Mouse (Mus musculus) heart, adult 2 months (tissue): ENCODE measurements around the gene Naa25. TPM values are rescaled to one million over a fixed set of nuclear protein-coding genes. Genes with fewer than 3 reads are reported as not detected.
"Not testable (repeated sequence)": the region's sequence is repeated elsewhere in the genome, so short reads cannot be mapped to it uniquely, and the experiment has no call there.

Source experiments
- DNase-seq, 2 experiments: peaks; one replicate each; pipeline ENCODE4 v3.0.0; 2021
- H3K27ac ChIP-seq: fragments of 200-600 bp; 2 replicates; pipeline ENCODE4 v1.8.1; 2022
- H3K27me3 ChIP-seq: fragments of 200-500 bp; 2 replicates; pipeline ENCODE4 v1.6.1; 2012; ENCODE audit warnings: mild to moderate bottlenecking, low read length, inconsistent platforms, mixed read lengths; ENCODE audit not compliant: control insufficient read depth, insufficient read depth
- H3K36me3 ChIP-seq: fragments of 200-500 bp; 2 replicates; pipeline ENCODE4 v1.6.1; 2012; ENCODE audit warnings: low read length, inconsistent platforms; ENCODE audit not compliant: control insufficient read depth, insufficient read depth
- H3K4me1 ChIP-seq: fragments of 200-500 bp; 2 replicates; pipeline ENCODE4 v1.6.1; 2011; ENCODE audit warnings: low read length; ENCODE audit not compliant: control insufficient read depth, insufficient read depth
- H3K4me3 ChIP-seq: fragments of 200-600 bp; 2 replicates; pipeline ENCODE4 v1.8.1; 2022
- H3K79me2 ChIP-seq: fragments of 200-500 bp; replicated peaks from 2 replicates; pipeline ENCODE4 v1.6.1; 2012; ENCODE audit warnings: mild to moderate bottlenecking, inconsistent platforms, low read length, moderate library complexity, mixed read lengths; ENCODE audit not compliant: control insufficient read depth, insufficient read depth
- H3K9ac ChIP-seq: fragments of 200-500 bp; 2 replicates; pipeline ENCODE4 v1.6.1; 2012; ENCODE audit warnings: low read depth, mild to moderate bottlenecking, control low read depth, inconsistent platforms, low read length, mixed read lengths
- CTCF ChIP-seq: fragments of 200-600 bp; IDR thresholded peaks from 2 replicates; pipeline ENCODE4 v1.8.1; 2022; ENCODE audit warnings: antibody characterized with exemption, mild to moderate bottlenecking, moderate library complexity
- EP300 ChIP-seq: fragments of 200-500 bp; IDR thresholded peaks from 2 replicates; pipeline ENCODE4 v1.6.1; 2011; ENCODE audit warnings: low read depth, low read length, control low read depth; ENCODE audit not compliant: insufficient read depth
- POLR2A ChIP-seq: fragments of 200-500 bp; IDR thresholded peaks from 2 replicates; pipeline ENCODE4 v1.6.1; 2011; ENCODE audit warnings: mild to moderate bottlenecking, low read depth, low read length, control low read depth; ENCODE audit not compliant: insufficient read depth
- WGBS: fragments of 180-500 bp; shearing (Covaris S2); methylation state at CpG from one replicate; pipeline ENCODE4 v1.1.7; 2018; 5-methylcytosine and 5-hydroxymethylcytosine counted together
- intact Hi-C: fragments of 180-260 bp; cut with DNase I; formaldehyde crosslinking; loops from one replicate; pipeline ENCODE4 v1.15.1; 2025
- polyA plus RNA-seq: library from polyadenylated mRNA; depleted of rRNA; stranded (reverse); fragments of >200 nt; gene quantifications from 2 replicates; pipeline ENCODE4 v1.2.3, GENCODE M21; 2012
- total RNA-seq, 2 experiments: library from RNA; stranded (reverse); gene quantifications; 2 replicates each; pipeline ENCODE4 v1.2.3; 2021

Gene Naa25
- total and polyA plus RNA-seq, 3 experiments: 7.1 to 22.5 (median 21.3) TPM

- H3K36me3 ChIP-seq: no peaks in the 10 kb centered on the region
These were observed 30.5 kb upstream of the Naa25 start for GRCm38 (mm10) chr5:121367255-121367654.

GRCm38 (mm10) chr5:121371712-121372111, 26.0 kb upstream of the Naa25 start:
- H3K36me3 ChIP-seq: no peaks in the 10 kb centered on the region
- no peaks in the 10 kb centered on the region for H3K27me3 ChIP-seq
- TF ChIP-seq POLR2A (no peak), EP300 (no peak), CTCF (no peak)
- no peak for DNase-seq
- no peak overlapping the region for H3K27ac ChIP-seq
- H3K4me1 ChIP-seq: no peaks in the 10 kb centered on the region
- H3K4me3 ChIP-seq: no peak overlapping the region
- no peaks in the 10 kb centered on the region for H3K79me2 ChIP-seq
- no peak overlapping the region for H3K9ac ChIP-seq
- WGBS: 93% methylated on average over 6 of the region's 6 CpGs
- intact Hi-C loops: no loop called here

More at GRCm38 (mm10) chr5:121367255-121367654, 30.5 kb upstream of the Naa25 start:
- Histone ChIP-seq H3K27me3 (no peaks in the 10 kb centered on the region), H3K9ac (no peak overlapping the region), H3K79me2 (no peaks in the 10 kb centered on the region), H3K4me3 (no peak overlapping the region), H3K27ac (no peak overlapping the region), H3K4me1 (no peaks in the 10 kb centered on the region)
- intact Hi-C loops: no loop called here
- 82% methylated on average over 4 of the region's 4 CpGs for WGBS
- no peak for TF ChIP-seq EP300
- no peak for TF ChIP-seq POLR2A
- no peak for TF ChIP-seq CTCF
- no peak for DNase-seq

GRCm38 (mm10) chr5:121374790-121375189, 22.9 kb upstream of the Naa25 start:
- no peaks in the 10 kb centered on the region for H3K36me3 ChIP-seq
- no peak overlapping the region for H3K27ac ChIP-seq
- 91% methylated on average over 3 of the region's 3 CpGs for WGBS
- intact Hi-C loops: no loop called here
- TF ChIP-seq POLR2A: no peak
- no peak for TF ChIP-seq CTCF
- TF ChIP-seq EP300: no peak
- H3K79me2 ChIP-seq: no peaks in the 10 kb centered on the region
- DNase-seq: no peak
- no peak overlapping the region for H3K9ac ChIP-seq
- H3K4me3 ChIP-seq: no peak overlapping the region
- H3K27me3 ChIP-seq: no peaks in the 10 kb centered on the region
- H3K4me1 ChIP-seq: no peaks in the 10 kb centered on the region

GRCm38 (mm10) chr5:121376972-121377371, 20.8 kb upstream of the Naa25 start:
- TF ChIP-seq CTCF: peak; percentile 69
- H3K4me1 ChIP-seq, H3K27ac ChIP-seq, H3K9ac ChIP-seq, H3K79me2 ChIP-seq, intact Hi-C loops, H3K27me3 ChIP-seq, H3K4me3 ChIP-seq, DNase-seq, H3K36me3 ChIP-seq: not testable (repeated sequence)
- 76% methylated on average over 5 of the region's 5 CpGs for WGBS

GRCm38 (mm10) chr5:121378678-121379256, 19.0 kb upstream of the Naa25 start:
- intact Hi-C loops: no loop called here
- no peak overlapping the region for H3K27ac ChIP-seq
- H3K4me1 ChIP-seq: peaks cover 5% of the 10 kb centered on the region
- 82% methylated on average over 13 of the region's 13 CpGs for WGBS
- no peak overlapping the region for H3K4me3 ChIP-seq
- H3K79me2 ChIP-seq: peaks cover 4% of the 10 kb centered on the region
- H3K27me3 ChIP-seq: no peaks in the 10 kb centered on the region
- H3K36me3 ChIP-seq: no peaks in the 10 kb centered on the region
- TF ChIP-seq EP300 (no peak), CTCF (no peak), POLR2A (no peak)
- DNase-seq: no peak
- no peak overlapping the region for H3K9ac ChIP-seq

GRCm38 (mm10) chr5:121380692-121381091, 17.0 kb upstream of the Naa25 start:
- H3K9ac ChIP-seq: no peak overlapping the region
- no peak overlapping the region for H3K27ac ChIP-seq
- no peak for DNase-seq
- H3K36me3 ChIP-seq: no peaks in the 10 kb centered on the region
- H3K27me3 ChIP-seq: no peaks in the 10 kb centered on the region
- intact Hi-C loops: no loop called here
- peaks cover 5% of the 10 kb centered on the region for H3K4me1 ChIP-seq
- H3K4me3 ChIP-seq: no peak overlapping the region
- H3K79me2 ChIP-seq: peaks cover 4% of the 10 kb centered on the region
- WGBS: 93% methylated on average over 2 of the region's 2 CpGs
- peak; percentile 59 for TF ChIP-seq CTCF
- no peak for TF ChIP-seq EP300
- no peak for TF ChIP-seq POLR2A
